Mouse (Mus musculus) natural killer cell, adult 2 months (primary cell): ENCODE data around the gene Gm21293.
"Not testable (repeated sequence)": the region's sequence is repeated elsewhere in the genome, so short reads cannot be mapped to it uniquely, and the experiment has no call there.

Experiments
- DNase-seq, 2 experiments: peaks; one replicate each; pipeline ENCODE4 v3.0.0; 2022; ENCODE audit warnings: low spot score in 2 of 2

The Gm21293 gene

DNA sequence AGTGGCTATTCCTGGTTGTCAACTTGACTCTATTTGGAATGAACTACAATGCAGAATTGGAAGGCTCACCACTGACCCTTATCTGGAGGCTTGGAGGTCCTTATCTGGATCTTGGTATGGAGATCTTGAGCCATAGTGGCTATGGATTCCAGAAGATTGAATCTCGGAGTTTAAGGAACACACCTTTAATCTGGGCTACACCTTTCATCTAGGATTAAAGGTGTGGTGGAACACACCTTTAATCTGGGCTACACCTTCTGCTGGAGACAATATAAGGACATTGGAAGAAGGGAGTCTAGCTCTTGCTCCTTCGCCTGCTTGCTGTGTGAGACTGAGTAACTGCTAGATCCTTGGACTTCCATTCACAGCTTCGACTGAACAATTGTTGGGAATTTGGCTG lies at the start of gene Gm21293:
Gene Gm21293, plus strand, starts transcription at position 301 of the 400 bp plus-strand sequence.
- not testable (repeated sequence) for DNase-seq

DNA sequence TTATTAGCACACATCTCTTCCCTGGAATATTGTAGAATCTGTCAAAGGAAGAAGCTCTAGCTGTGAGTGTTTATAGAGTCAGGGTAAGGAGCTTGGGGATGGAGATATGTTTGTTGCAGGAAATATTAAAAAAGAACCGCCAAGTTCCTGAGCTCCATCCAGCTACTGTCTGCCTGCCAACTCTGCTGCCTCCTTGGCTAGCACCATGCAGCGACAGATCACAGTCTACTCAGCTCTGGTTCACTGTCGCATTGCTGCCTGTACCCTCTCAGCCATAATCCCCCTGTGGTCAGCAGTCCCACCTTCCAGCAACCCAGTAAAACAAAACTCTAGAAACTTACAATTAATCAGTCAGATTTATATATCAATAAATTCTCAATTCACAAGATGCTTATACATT lies 32.7 kb upstream of the Gm21293 start:
- DNase-seq: no peak

DNA sequence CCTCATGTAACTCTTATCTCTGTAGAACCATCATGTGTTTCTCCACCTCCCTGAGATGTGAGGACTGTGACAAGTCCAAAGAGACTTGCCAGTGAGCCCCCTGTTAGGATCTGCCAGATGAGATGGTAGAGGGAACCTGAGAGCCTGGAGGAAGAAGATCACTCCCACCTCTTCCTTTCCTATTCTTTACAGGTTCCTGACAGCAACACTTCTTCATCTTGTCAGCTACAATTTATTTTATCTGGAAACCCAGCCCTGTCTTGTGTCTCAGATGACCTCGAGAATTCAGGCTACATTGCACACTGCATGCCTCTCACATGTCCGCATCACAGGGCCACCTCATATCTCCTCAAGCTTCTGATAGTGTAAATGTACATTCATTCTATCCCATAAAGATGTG lies 24.5 kb upstream of the Gm21293 start:
- DNase-seq: no peak

DNA sequence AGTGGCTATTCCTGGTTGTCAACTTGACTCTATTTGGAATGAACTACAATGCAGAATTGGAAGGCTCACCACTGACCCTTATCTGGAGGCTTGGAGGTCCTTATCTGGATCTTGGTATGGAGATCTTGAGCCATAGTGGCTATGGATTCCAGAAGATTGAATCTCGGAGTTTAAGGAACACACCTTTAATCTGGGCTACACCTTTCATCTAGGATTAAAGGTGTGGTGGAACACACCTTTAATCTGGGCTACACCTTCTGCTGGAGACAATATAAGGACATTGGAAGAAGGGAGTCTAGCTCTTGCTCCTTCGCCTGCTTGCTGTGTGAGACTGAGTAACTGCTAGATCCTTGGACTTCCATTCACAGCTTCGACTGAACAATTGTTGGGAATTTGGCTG lies 8.4 kb downstream of the Gm21293 start, which contains the start of gene Gm6763:
Gene Gm6763, plus strand, starts transcription at position 301 of the 400 bp plus-strand sequence.
- DNase-seq: not testable (repeated sequence)

DNA sequence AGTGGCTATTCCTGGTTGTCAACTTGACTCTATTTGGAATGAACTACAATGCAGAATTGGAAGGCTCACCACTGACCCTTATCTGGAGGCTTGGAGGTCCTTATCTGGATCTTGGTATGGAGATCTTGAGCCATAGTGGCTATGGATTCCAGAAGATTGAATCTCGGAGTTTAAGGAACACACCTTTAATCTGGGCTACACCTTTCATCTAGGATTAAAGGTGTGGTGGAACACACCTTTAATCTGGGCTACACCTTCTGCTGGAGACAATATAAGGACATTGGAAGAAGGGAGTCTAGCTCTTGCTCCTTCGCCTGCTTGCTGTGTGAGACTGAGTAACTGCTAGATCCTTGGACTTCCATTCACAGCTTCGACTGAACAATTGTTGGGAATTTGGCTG lies 16.9 kb downstream of the Gm21293 start, which contains the start of gene Gm8764:
Gene Gm8764, plus strand, starts transcription at position 301 of the 400 bp plus-strand sequence.
- not testable (repeated sequence) for DNase-seq

DNA sequence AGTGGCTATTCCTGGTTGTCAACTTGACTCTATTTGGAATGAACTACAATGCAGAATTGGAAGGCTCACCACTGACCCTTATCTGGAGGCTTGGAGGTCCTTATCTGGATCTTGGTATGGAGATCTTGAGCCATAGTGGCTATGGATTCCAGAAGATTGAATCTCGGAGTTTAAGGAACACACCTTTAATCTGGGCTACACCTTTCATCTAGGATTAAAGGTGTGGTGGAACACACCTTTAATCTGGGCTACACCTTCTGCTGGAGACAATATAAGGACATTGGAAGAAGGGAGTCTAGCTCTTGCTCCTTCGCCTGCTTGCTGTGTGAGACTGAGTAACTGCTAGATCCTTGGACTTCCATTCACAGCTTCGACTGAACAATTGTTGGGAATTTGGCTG lies 25.4 kb downstream of the Gm21293 start, which contains the start of gene Gm21304:
Gene Gm21304, plus strand, starts transcription at position 301 of the 400 bp plus-strand sequence.
- not testable (repeated sequence) for DNase-seq

DNA sequence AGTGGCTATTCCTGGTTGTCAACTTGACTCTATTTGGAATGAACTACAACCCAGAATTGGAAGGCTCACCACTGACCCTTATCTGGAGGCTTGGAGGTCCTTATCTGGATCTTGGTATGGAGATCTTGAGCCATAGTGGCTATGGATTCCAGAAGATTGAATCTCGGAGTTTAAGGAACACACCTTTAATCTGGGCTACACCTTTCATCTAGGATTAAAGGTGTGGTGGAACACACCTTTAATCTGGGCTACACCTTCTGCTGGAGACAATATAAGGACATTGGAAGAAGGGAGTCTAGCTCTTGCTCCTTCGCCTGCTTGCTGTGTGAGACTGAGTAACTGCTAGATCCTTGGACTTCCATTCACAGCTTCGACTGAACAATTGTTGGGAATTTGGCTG lies 33.9 kb downstream of the Gm21293 start, which contains the start of gene Gm21312:
Gene Gm21312, plus strand, starts transcription at position 301 of the 400 bp plus-strand sequence.
- not testable (repeated sequence) for DNase-seq

DNA sequence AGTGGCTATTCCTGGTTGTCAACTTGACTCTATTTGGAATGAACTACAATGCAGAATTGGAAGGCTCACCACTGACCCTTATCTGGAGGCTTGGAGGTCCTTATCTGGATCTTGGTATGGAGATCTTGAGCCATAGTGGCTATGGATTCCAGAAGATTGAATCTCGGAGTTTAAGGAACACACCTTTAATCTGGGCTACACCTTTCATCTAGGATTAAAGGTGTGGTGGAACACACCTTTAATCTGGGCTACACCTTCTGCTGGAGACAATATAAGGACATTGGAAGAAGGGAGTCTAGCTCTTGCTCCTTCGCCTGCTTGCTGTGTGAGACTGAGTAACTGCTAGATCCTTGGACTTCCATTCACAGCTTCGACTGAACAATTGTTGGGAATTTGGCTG lies 42.4 kb downstream of the Gm21293 start, which contains the start of gene Gm20765:
Gene Gm20765, plus strand, starts transcription at position 301 of the 400 bp plus-strand sequence.
- DNase-seq: not testable (repeated sequence)

DNA sequence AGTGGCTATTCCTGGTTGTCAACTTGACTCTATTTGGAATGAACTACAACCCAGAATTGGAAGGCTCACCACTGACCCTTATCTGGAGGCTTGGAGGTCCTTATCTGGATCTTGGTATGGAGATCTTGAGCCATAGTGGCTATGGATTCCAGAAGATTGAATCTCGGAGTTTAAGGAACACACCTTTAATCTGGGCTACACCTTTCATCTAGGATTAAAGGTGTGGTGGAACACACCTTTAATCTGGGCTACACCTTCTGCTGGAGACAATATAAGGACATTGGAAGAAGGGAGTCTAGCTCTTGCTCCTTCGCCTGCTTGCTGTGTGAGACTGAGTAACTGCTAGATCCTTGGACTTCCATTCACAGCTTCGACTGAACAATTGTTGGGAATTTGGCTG lies 51.0 kb downstream of the Gm21293 start, which contains the start of gene Gm4340:
Gene Gm4340, plus strand, starts transcription at position 301 of the 400 bp plus-strand sequence.
- DNase-seq: not testable (repeated sequence)
